Comparison of ENCODE assay signal across 7 mouse cellular contexts in the genomic region with DNA sequence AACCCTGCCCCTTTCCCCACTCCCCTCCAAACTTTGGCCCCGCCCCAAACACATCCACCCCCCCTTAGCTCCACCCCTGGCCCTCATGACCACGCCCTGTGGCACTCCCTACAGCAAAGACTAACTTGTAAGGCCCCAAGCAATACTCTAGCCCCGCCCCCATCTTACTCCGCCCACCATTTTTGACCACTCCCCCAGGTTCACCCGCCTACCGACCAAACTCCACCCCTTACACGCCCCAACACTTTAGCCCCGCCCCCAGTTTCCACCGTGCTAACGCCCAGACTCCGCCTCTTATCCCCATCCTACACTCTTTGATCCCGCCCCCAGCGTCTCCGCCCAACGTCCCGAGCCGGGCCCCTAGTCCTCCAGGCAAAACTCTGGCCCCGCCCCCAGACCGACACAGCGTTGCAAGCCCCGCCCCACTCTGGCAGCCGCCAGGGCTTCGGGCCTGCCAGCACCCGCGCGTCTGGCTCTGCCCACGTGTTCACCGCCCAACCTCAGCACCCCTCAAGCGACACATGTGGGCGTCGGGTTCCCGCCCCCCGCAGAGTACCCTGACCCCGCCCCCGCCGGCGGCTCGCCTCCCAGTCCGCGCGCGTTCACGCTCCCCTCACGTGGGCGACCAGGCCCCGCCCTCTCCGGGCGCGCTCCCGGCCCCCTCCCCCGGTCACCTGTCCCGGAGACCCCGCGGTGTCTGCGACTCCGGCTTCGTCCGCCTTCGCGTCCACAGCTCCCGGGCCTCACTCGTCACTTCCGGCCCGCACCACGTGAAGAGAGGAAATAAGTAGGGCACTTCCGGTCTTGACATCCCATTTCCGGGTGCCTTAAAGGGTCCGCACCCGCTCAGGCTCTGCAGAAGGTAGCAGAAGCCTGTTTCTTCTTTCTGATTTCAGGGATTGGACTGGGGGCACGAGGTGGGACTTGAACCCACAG. TPM values are rescaled to one million over a fixed set of nuclear protein-coding genes. Genes with fewer than 3 reads are reported as not detected.
DNase-seq lines count a peak whose midpoint lies in the region; ATAC-seq lines count a peak whose summit lies in the region.

Gene Ccdc9 (minus strand): TSS at position 770 of the 936 bp plus-strand sequence.

- ATAC-seq in intestine, embryonic 16.5 days, result peak; percentile 91
- peak; percentile 94 for ATAC-seq in midbrain, embryonic 11.5 days (ENCODE audit: low FRiP score)

- peak within 1 kb of the TSS; percentile 98 for H3K27ac ChIP-seq in intestine, embryonic 16.5 days (ENCODE audit: low read length)
- peak within 1 kb of the TSS; percentile 71 for H3K27ac ChIP-seq in midbrain, embryonic 11.5 days (ENCODE audit: low read depth, low read length)

- peaks cover 11% of the 10 kb centered on the region for H3K36me3 ChIP-seq in intestine, embryonic 16.5 days (ENCODE audit: control insufficient read depth, insufficient read depth, low read length)
- no peaks in the 10 kb centered on the region for H3K36me3 ChIP-seq in midbrain, embryonic 11.5 days (ENCODE audit: control insufficient read depth, insufficient read depth, low read length)

- no peaks in the 10 kb centered on the region for H3K9me3 ChIP-seq in intestine, embryonic 16.5 days (ENCODE audit: control insufficient read depth, low read length)
- H3K9me3 ChIP-seq in midbrain, embryonic 11.5 days (ENCODE audit: control insufficient read depth, low read length), result no peaks in the 10 kb centered on the region

- H3K4me2 ChIP-seq in intestine, embryonic 16.5 days (ENCODE audit: low read depth, low read length), result peak within 1 kb of the TSS; percentile 79
- peak within 1 kb of the TSS; percentile 36 for H3K4me2 ChIP-seq in midbrain, embryonic 11.5 days

- H3K4me3 ChIP-seq in intestine, embryonic 16.5 days (ENCODE audit: low read length), result peak within 1 kb of the TSS; percentile 71
- peak within 1 kb of the TSS; percentile 50 for H3K4me3 ChIP-seq in midbrain, embryonic 11.5 days (ENCODE audit: low read depth, low read length)

- no peaks in the 10 kb centered on the region for H3K27me3 ChIP-seq in intestine, embryonic 16.5 days (replicated peaks; ENCODE audit: control insufficient read depth, insufficient read depth, low read length)
- H3K27me3 ChIP-seq in midbrain, embryonic 11.5 days (ENCODE audit: control insufficient read depth, insufficient read depth, low read length), result no peaks in the 10 kb centered on the region

- WGBS in intestine, embryonic 16.5 days, result under 1% methylated on average over 66 of the region's 70 CpGs
- under 1% methylated on average over 69 of the region's 70 CpGs for WGBS in midbrain, embryonic 11.5 days

- peaks cover 8% of the 10 kb centered on the region for H3K4me1 ChIP-seq in intestine, embryonic 16.5 days (ENCODE audit: control insufficient read depth, insufficient read depth, low read length)
- H3K4me1 ChIP-seq in midbrain, embryonic 11.5 days (ENCODE audit: control insufficient read depth, insufficient read depth, low read length), result peaks cover 7% of the 10 kb centered on the region

- intact Hi-C loops in left cerebral cortex, postnatal 36 days (cut with DNase I), result loop anchor here (5.0 kb wide), 1 partner anchor 331 kb away; no protein-coding TSS in a partner anchor

- peak; percentile 100 for DNase-seq in adrenal gland, adult 2 months
- peak; percentile 97 for DNase-seq in embryo, embryonic 11.5 days (ENCODE audit: low read depth, low spot score)
- peak; percentile 100 for DNase-seq in gastrocnemius, postnatal 4 days (ENCODE audit: low spot score in 2 of 2)
- peak; percentile 98 to 99 for DNase-seq in left cerebral cortex, postnatal 36 days (ENCODE audit: low spot score in 2 of 2)
- peak; percentile 100 for DNase-seq in midbrain, embryonic 11.5 days (ENCODE audit: low spot score, missing footprints)
- DNase-seq in skeletal muscle tissue, adult 2 months (ENCODE audit: low read depth, low spot score), result peak; percentile 99

- H3K9ac ChIP-seq in intestine, embryonic 16.5 days (ENCODE audit: low read depth, low read length), result peak within 1 kb of the TSS; percentile 86
- peak within 1 kb of the TSS; percentile 63 for H3K9ac ChIP-seq in midbrain, embryonic 11.5 days (ENCODE audit: low read length)

RNA-seq across cellular contexts. Expression of gene Ccdc9, which starts in this region (rescaled TPM):
- 10 to 100 TPM; 53.9 to 61.2 TPM for total RNA-seq in adrenal gland, adult 2 months (2021)
- 17.4 and 19.8 TPM in 2 replicates for polyA plus RNA-seq in adrenal gland, adult 2 months (2012; rRNA removed)
- total RNA-seq in gastrocnemius, postnatal 4 days (2021), result 10 to 100 TPM; 45.5 to 59.0 TPM
- 19.8 and 20.8 TPM in 2 replicates for polyA plus RNA-seq in intestine, embryonic 16.5 days (2015; fragmentation: Nextera tagmentation; extraction: Ambion mirVana)
- 10 to 100 TPM; 75.4 to 87.2 TPM for total RNA-seq in left cerebral cortex, postnatal 36 days (2021)
- 17.9 and 20.2 TPM in 2 replicates for polyA plus RNA-seq in midbrain, embryonic 11.5 days (2014; fragmentation: Nextera tagmentation; extraction: Ambion mirVana)

Comparison
In these comparisons a context has a peak if more than half of its experiments do, and no peak if none do; other contexts are left out.
1. Peak in every context shown above with its lines: DNase-seq, ATAC-seq, H3K4me3 ChIP-seq and H3K27ac ChIP-seq.